Comparison of ENCODE assay signal across 8 mouse cellular contexts in the genomic region with DNA sequence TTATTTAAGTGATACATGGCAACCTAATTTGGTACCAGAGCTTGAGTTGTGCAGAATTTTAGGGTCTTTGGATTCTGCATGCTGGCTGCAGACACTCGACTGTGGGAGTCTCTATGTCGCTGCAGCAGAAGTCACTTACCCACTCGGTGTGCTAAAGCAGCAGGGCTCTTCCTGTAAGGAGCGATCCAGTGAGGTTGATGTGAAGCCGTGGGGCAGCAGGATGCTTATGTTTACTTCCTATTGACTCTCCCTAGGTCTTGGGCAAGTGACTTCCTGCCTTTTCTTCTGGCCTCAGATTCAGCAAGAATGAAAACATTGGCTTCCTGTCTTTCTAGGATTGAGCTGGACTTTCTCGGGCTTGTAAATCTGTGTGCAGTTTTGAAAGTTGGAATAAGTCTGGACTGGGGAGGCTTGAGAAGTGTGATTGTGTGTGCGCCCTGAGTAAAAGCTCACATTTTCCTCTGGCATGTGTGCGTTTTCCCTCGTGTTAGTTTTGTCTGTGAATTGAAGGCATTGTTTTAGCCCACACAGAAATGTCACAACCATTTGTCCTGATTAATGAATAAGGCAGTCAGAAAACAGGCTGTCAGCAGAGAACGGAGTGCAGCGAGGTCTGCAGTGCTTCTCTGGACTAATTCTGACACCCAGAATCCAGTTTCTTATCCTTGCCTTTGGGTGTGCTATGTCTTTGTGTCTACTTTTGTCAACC.
DNase-seq lines count a peak whose midpoint lies in the region; ATAC-seq lines count a peak whose summit lies in the region.

No protein-coding gene starts in this region.

- H3K9me3 ChIP-seq in forebrain, embryonic 12.5 days = no peaks in the 10 kb centered on the region
- H3K9me3 ChIP-seq in forebrain, embryonic 13.5 days (replicated peaks) = no peaks in the 10 kb centered on the region
- H3K9me3 ChIP-seq in hindbrain, embryonic 13.5 days = no peaks in the 10 kb centered on the region

- H3K4me2 ChIP-seq in forebrain, embryonic 12.5 days = no peak overlapping the region
- no peak overlapping the region for H3K4me2 ChIP-seq in forebrain, embryonic 13.5 days
- no peak overlapping the region for H3K4me2 ChIP-seq in hindbrain, embryonic 13.5 days

- 63% methylated on average over 11 of the region's 11 CpGs for WGBS in forebrain, embryonic 12.5 days
- WGBS in forebrain, embryonic 13.5 days = 67% methylated on average over 11 of the region's 11 CpGs
- WGBS in hindbrain, embryonic 13.5 days = 45% methylated on average over 11 of the region's 11 CpGs

- H3K4me3 ChIP-seq in forebrain, embryonic 12.5 days (replicated peaks) = no peak overlapping the region
- no peak overlapping the region for H3K4me3 ChIP-seq in forebrain, embryonic 13.5 days
- no peak overlapping the region for H3K4me3 ChIP-seq in hindbrain, embryonic 13.5 days

- DNase-seq in R1 (ENCODE audit: low read depth, low spot score) = peak; percentile 57
- DNase-seq in lung, adult 18-20 months = peak; percentile 53 to 66
- DNase-seq in urinary bladder, postnatal 10 days (ENCODE audit: low spot score) = no peak
- no peak for DNase-seq in cerebellum, postnatal 36 days
- no peak for DNase-seq in right cerebral cortex, postnatal 4 days

- ATAC-seq in forebrain, embryonic 12.5 days (ENCODE audit: low FRiP score) = no peak
- ATAC-seq in forebrain, embryonic 13.5 days = no peak
- no peak for ATAC-seq in hindbrain, embryonic 13.5 days (ENCODE audit: low FRiP score)

- H3K27me3 ChIP-seq in forebrain, embryonic 12.5 days = no peaks in the 10 kb centered on the region
- H3K27me3 ChIP-seq in forebrain, embryonic 13.5 days = no peaks in the 10 kb centered on the region
- H3K27me3 ChIP-seq in hindbrain, embryonic 13.5 days = no peaks in the 10 kb centered on the region

- H3K9ac ChIP-seq in forebrain, embryonic 12.5 days = no peak overlapping the region
- H3K9ac ChIP-seq in forebrain, embryonic 13.5 days = no peak overlapping the region
- H3K9ac ChIP-seq in hindbrain, embryonic 13.5 days = no peak overlapping the region

- H3K27ac ChIP-seq in forebrain, embryonic 12.5 days = peak overlapping the region; percentile 19; the same call in 1 of the 2 replicates
- H3K27ac ChIP-seq in forebrain, embryonic 13.5 days = no peak overlapping the region
- H3K27ac ChIP-seq in hindbrain, embryonic 13.5 days = peak overlapping the region; percentile 48; the same call in 1 of the 2 replicates

- H3K36me3 ChIP-seq in forebrain, embryonic 12.5 days (replicated peaks) = no peaks in the 10 kb centered on the region
- H3K36me3 ChIP-seq in forebrain, embryonic 13.5 days (ENCODE audit: poor library complexity, severe bottlenecking) = no peaks in the 10 kb centered on the region
- H3K36me3 ChIP-seq in hindbrain, embryonic 13.5 days = no peaks in the 10 kb centered on the region; the same call in 1 of the 2 replicates

- no peaks in the 10 kb centered on the region for H3K4me1 ChIP-seq in forebrain, embryonic 12.5 days
- no peaks in the 10 kb centered on the region for H3K4me1 ChIP-seq in forebrain, embryonic 13.5 days
- peaks cover 10% of the 10 kb centered on the region; the same call in 1 of the 2 replicates for H3K4me1 ChIP-seq in hindbrain, embryonic 13.5 days (replicated peaks)

Comparison
In these comparisons a context has a peak if more than half of its experiments do, and no peak if none do; other contexts are left out.
1. DNase-seq: peak in R1 (single experiment) and lung, adult 18-20 months (2 of 2); none in urinary bladder, postnatal 10 days (single experiment), cerebellum, postnatal 36 days (0 of 2) and right cerebral cortex, postnatal 4 days (single experiment).